Mouse (Mus musculus): ENCODE data around the gene Adcy1. TPM values are rescaled to one million over a fixed set of nuclear protein-coding genes. Genes with fewer than 3 reads are reported as not detected.

Gene Adcy1
- polyA plus RNA-seq, 1 experiment: not detected

- Histone ChIP-seq H3K4me1 (ENCODE audit: control insufficient read depth, insufficient read depth, low read length) (no peaks in the 10 kb centered on the region), H3K4me3 (ENCODE audit: insufficient read depth, low read length) (no peak overlapping the region), H3K27ac (ENCODE audit: insufficient read depth, low read depth, low read length) (no peak overlapping the region)
- TF ChIP-seq CTCF (IDR thresholded peaks at IDR 0.05; ENCODE audit: low read depth, low read length): no peak
- TF ChIP-seq POLR2A (IDR thresholded peaks at IDR 0.05; ENCODE audit: borderline replicate concordance, low read depth, low read length): no peak
Measured at GRCm38 (mm10) chr11:7067263-7067662, 4.0 kb downstream of the Adcy1 start.

DNA sequence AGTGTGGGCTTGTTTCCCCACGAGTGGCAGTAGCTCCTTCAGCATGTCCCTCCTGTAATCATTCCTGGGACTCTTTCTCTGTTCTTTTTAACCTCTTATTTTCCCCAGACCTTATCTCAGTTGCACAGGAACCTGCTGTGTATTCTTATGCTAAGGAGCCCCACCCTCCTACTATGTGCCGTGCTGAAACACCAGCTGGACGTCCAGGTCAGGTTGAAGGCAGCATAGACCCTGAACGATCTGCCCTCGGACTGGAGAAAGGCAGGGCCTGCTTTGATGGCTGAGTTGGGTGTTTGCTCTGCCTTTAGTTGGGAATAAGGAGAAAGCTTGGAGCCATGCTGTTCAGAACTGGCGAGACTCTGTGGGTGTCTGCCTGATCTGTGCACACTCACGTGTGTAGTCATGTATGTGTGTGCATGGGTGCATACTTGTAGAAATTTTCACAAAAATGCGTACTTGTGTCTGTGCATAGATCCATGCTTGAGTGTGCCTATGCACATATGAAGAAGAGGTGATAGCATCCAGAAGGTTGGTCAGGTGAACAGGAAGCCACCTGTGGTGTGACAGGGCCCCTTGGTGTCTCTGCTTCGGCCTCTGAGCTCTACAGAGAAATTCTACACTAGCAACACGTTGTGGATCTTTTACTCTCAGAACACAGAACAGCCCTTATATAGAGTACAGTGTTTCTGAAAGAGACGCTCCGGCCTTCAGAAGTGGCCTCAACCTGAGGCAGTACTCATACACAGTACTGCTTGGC lies 5.4 kb downstream of the Adcy1 start:
- no peak overlapping the region for H3K27ac ChIP-seq (ENCODE audit: insufficient read depth, low read depth, low read length)
- TF ChIP-seq CTCF (IDR thresholded peaks at IDR 0.05; ENCODE audit: low read depth, low read length) (no peak), POLR2A (IDR thresholded peaks at IDR 0.05; ENCODE audit: borderline replicate concordance, low read depth, low read length) (no peak)

GRCm38 (mm10) chr11:7069762-7070161 lies 6.5 kb downstream of the Adcy1 start:
- no peak overlapping the region for H3K4me3 ChIP-seq (ENCODE audit: insufficient read depth, low read length)
- TF ChIP-seq CTCF (IDR thresholded peaks at IDR 0.05; ENCODE audit: low read depth, low read length) (no peak), POLR2A (IDR thresholded peaks at IDR 0.05; ENCODE audit: borderline replicate concordance, low read depth, low read length) (no peak)
- H3K4me1 ChIP-seq (ENCODE audit: control insufficient read depth, insufficient read depth, low read length): no peaks in the 10 kb centered on the region
- H3K27ac ChIP-seq (ENCODE audit: insufficient read depth, low read depth, low read length): no peak overlapping the region

More for the DNA sequence above, 5.4 kb downstream of the Adcy1 start:
- no peaks in the 10 kb centered on the region for H3K4me1 ChIP-seq (ENCODE audit: control insufficient read depth, insufficient read depth, low read length)
- no peak overlapping the region for H3K4me3 ChIP-seq (ENCODE audit: insufficient read depth, low read length)

DNA sequence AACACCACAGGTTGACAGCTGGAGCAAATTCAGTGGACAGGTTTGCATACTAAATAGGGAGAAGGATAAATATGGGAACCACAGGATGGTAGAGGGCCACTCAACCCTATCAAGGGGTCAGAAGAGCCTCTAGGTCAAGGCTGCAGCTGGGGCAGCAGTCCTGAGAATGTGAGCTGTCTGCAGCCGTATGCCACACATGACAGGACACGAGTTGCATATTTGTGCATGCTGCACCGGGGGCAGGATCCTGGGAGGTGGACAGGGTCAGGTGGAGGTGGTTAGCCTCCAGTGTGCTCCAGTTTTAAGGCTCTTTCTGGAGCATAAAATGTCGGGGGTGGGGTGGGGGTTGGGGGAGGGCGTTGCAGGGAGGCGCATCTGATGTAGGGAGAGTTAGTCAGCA lies 8.3 kb downstream of the Adcy1 start:
- no peak overlapping the region for H3K27ac ChIP-seq (ENCODE audit: insufficient read depth, low read depth, low read length)
- no peak overlapping the region for H3K4me3 ChIP-seq (ENCODE audit: insufficient read depth, low read length)
- no peaks in the 10 kb centered on the region for H3K4me1 ChIP-seq (ENCODE audit: control insufficient read depth, insufficient read depth, low read length)
- TF ChIP-seq POLR2A (IDR thresholded peaks at IDR 0.05; ENCODE audit: borderline replicate concordance, low read depth, low read length) (no peak), CTCF (IDR thresholded peaks at IDR 0.05; ENCODE audit: low read depth, low read length) (no peak)

DNA sequence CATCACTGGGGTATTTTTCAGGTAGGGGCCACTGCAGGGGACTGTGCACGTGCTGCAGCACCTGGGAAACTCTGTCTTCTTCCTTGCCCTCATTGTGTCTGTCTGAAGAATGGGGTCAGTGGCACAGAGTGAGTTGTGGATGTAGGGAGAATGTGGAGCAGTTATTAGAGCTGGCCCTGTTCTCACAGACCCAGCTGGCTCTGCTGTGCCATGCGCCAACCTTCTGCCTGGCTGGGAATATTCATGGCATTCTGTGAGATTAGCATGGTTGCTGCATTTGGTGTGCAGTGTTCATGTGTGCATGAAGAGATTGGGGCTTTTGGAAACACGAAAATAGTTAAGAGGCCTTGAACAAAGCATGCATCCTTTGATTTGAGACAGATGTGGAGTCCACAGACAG lies 10.3 kb downstream of the Adcy1 start:
- Histone ChIP-seq H3K4me1 (ENCODE audit: control insufficient read depth, insufficient read depth, low read length) (no peaks in the 10 kb centered on the region), H3K4me3 (ENCODE audit: insufficient read depth, low read length) (no peak overlapping the region), H3K27ac (ENCODE audit: insufficient read depth, low read depth, low read length) (no peak overlapping the region)
- TF ChIP-seq CTCF (IDR thresholded peaks at IDR 0.05; ENCODE audit: low read depth, low read length) (no peak), POLR2A (IDR thresholded peaks at IDR 0.05; ENCODE audit: borderline replicate concordance, low read depth, low read length) (no peak)

- Histone ChIP-seq H3K4me3 (ENCODE audit: insufficient read depth, low read length) (no peak overlapping the region), H3K27ac (ENCODE audit: insufficient read depth, low read depth, low read length) (no peak overlapping the region), H3K4me1 (ENCODE audit: control insufficient read depth, insufficient read depth, low read length) (no peaks in the 10 kb centered on the region)
- TF ChIP-seq CTCF (IDR thresholded peaks at IDR 0.05; ENCODE audit: low read depth, low read length): no peak
- TF ChIP-seq POLR2A (IDR thresholded peaks at IDR 0.05; ENCODE audit: borderline replicate concordance, low read depth, low read length): no peak
Measured at GRCm38 (mm10) chr11:7076510-7076909, 13.2 kb downstream of the Adcy1 start.

DNA sequence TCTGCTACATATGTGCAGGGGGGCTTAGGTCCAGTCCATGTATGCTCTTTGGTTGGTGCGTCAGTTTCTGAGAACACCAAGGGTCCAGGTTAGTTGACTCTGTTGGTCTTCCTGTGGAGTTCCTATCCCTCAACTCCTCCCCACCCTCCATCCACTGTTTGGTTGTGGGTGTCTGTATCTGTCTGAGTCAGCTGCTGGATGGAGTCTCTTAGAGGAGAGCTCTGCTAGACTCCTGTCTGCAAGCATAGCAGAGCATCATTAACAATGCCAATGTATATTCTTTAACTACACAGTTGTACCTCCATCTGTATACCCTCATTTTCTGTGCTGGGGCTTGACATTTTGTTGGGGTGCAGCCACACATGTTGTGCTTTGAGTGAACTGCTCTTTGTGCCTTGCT lies 18.6 kb downstream of the Adcy1 start:
- H3K4me3 ChIP-seq (ENCODE audit: insufficient read depth, low read length): no peak overlapping the region
- TF ChIP-seq POLR2A (IDR thresholded peaks at IDR 0.05; ENCODE audit: borderline replicate concordance, low read depth, low read length) (no peak), CTCF (IDR thresholded peaks at IDR 0.05; ENCODE audit: low read depth, low read length) (no peak)
- no peak overlapping the region for H3K27ac ChIP-seq (ENCODE audit: insufficient read depth, low read depth, low read length)
- no peaks in the 10 kb centered on the region for H3K4me1 ChIP-seq (ENCODE audit: control insufficient read depth, insufficient read depth, low read length)

DNA sequence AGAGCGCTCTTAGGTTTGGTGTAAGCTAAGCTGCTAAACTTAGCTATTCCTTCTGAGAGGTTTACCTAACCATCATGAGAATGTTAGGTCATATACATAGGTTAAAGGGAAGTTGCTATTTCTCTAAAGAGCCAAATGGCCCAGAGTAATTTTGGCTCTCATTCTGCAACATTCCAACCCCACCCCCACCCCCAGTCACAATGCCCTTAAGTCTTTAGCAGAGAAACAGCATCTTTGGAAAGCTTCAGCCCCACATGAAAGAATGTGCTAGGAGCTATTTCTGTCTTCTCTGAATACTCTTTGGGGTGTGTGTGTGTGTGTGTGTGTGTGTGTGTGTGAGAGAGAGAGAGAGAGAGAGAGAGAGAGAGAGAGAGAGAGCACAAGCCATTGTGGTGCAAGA lies 20.6 kb downstream of the Adcy1 start:
- Histone ChIP-seq H3K27ac (ENCODE audit: insufficient read depth, low read depth, low read length) (no peak overlapping the region), H3K4me3 (ENCODE audit: insufficient read depth, low read length) (no peak overlapping the region), H3K4me1 (ENCODE audit: control insufficient read depth, insufficient read depth, low read length) (no peaks in the 10 kb centered on the region)
- TF ChIP-seq POLR2A (IDR thresholded peaks at IDR 0.05; ENCODE audit: borderline replicate concordance, low read depth, low read length) (no peak), CTCF (IDR thresholded peaks at IDR 0.05; ENCODE audit: low read depth, low read length) (no peak)

DNA sequence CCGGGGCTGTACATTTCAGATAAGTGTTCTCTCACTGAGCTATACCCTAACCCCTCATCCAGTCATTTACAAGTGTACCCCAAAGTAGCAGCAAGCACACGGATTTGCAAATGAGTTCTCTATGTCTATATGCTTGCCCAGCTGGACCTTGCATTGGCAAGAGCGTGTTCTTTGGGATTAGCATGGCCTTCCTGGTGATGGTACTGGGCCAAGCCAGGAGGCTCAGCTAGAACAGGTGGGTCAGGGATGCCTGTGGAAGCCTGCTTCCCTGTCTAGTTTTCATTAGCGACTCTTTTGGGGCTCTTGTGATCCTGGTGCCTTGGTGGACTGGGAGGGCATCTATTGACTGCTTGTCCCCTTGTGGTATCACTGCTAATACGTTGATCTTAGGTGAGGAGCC lies 21.9 kb downstream of the Adcy1 start:
- H3K4me3 ChIP-seq (ENCODE audit: insufficient read depth, low read length): no peak overlapping the region
- no peak overlapping the region for H3K27ac ChIP-seq (ENCODE audit: insufficient read depth, low read depth, low read length)
- H3K4me1 ChIP-seq (ENCODE audit: control insufficient read depth, insufficient read depth, low read length): no peaks in the 10 kb centered on the region
- TF ChIP-seq POLR2A (IDR thresholded peaks at IDR 0.05; ENCODE audit: borderline replicate concordance, low read depth, low read length) (no peak), CTCF (IDR thresholded peaks at IDR 0.05; ENCODE audit: low read depth, low read length) (no peak)

DNA sequence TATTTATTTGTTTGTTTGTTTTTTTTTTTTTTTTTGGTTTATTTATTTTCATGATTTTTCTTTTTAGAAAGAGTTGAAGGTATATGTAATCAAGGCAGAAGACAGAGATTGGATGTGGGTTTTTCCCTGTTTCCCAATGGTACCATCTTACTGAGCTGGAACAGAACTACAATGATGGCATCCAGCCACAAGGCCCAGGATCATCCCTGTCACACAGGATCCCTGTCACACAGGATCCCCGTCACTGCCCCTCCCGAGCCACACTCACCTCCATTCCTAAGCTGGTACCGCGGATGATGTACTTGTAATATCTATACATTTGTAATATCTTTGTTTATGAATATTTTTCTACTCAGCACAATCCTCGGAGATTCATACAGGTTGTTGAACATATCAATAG lies 27.8 kb downstream of the Adcy1 start:
- Histone ChIP-seq H3K27ac (ENCODE audit: insufficient read depth, low read depth, low read length) (no peak overlapping the region), H3K4me3 (ENCODE audit: insufficient read depth, low read length) (no peak overlapping the region), H3K4me1 (ENCODE audit: control insufficient read depth, insufficient read depth, low read length) (no peaks in the 10 kb centered on the region)
- no peak for TF ChIP-seq CTCF (IDR thresholded peaks at IDR 0.05; ENCODE audit: low read depth, low read length)
- no peak for TF ChIP-seq POLR2A (IDR thresholded peaks at IDR 0.05; ENCODE audit: borderline replicate concordance, low read depth, low read length)

Measured in bone marrow macrophage, adult 2 months (primary cell).